Mouse (Mus musculus) liver, embryonic 11.5 days (tissue): Measurements from ENCODE around the gene Ccdc149. TPM values are rescaled to one million over a fixed set of nuclear protein-coding genes. Genes with fewer than 3 reads are reported as not detected.

Source experiments
- ATAC-seq: fragments of 200-750 bp; cut with Nextera tagmentation; replicated peaks from 2 replicates; pipeline ENCODE4 v1.8.0; 2017; ENCODE audit warnings: moderate number of reproducible peaks, mild to moderate bottlenecking, moderate TSS enrichment, moderate library complexity; ENCODE audit not compliant: low FRiP score
- DNase-seq: peaks from one replicate; pipeline ENCODE4 v3.0.0-alpha.2; 2017; ENCODE audit warnings: low spot score
- H3K27ac ChIP-seq: fragments of 300-500 bp; sonication (generic); 2 replicates; pipeline ENCODE4 v1.5.1; 2014; ENCODE audit warnings: mild to moderate bottlenecking, low read depth, low read length, control low read depth
- H3K27me3 ChIP-seq: fragments of 300-500 bp; sonication (generic); replicated peaks from 2 replicates; pipeline ENCODE4 v1.6.1; 2014; ENCODE audit warnings: low read length, mixed read lengths; ENCODE audit not compliant: control insufficient read depth, insufficient read depth
- H3K36me3 ChIP-seq: fragments of 300-500 bp; sonication (generic); 2 replicates; pipeline ENCODE4 v1.6.1; 2014; ENCODE audit warnings: mild to moderate bottlenecking, low read length, moderate library complexity, mixed read lengths; ENCODE audit not compliant: control insufficient read depth, insufficient read depth
- H3K4me1 ChIP-seq: fragments of 300-500 bp; sonication (generic); replicated peaks from 2 replicates; pipeline ENCODE4 v1.6.1; 2014; ENCODE audit warnings: low read length, mixed read lengths; ENCODE audit not compliant: control insufficient read depth, insufficient read depth
- H3K4me2 ChIP-seq: fragments of 300-500 bp; sonication (generic); 2 replicates; pipeline ENCODE4 v1.6.1; 2014; ENCODE audit warnings: mild to moderate bottlenecking, control low read depth, moderate library complexity
- H3K4me3 ChIP-seq: fragments of 300-500 bp; sonication (generic); 2 replicates; pipeline ENCODE4 v1.5.1; 2014; ENCODE audit warnings: low read depth, low read length, control low read depth
- H3K9ac ChIP-seq: fragments of 300-500 bp; sonication (generic); 2 replicates; pipeline ENCODE4 v1.6.1; 2014; ENCODE audit warnings: low read depth, low read length, control low read depth
- H3K9me3 ChIP-seq: fragments of 300-500 bp; sonication (generic); 2 replicates; pipeline ENCODE4 v1.6.1; 2016; ENCODE audit warnings: low read length, inconsistent platforms, mixed read lengths; ENCODE audit not compliant: control insufficient read depth
- WGBS: fragments of 180-500 bp; shearing (Covaris S2); extraction: QIAGEN DNeasy Blood & Tissue Kit; methylation state at CpG from one replicate; pipeline ENCODE4 v1.1.7; 2014; 5-methylcytosine and 5-hydroxymethylcytosine counted together
- polyA plus RNA-seq: library from polyadenylated mRNA; unstranded; fragments of >200 nt; fragmentation: Nextera tagmentation; extraction: Ambion mirVana; gene quantifications from 2 replicates; pipeline ENCODE4 v1.2.1, GENCODE M21; 2014

Gene Ccdc149
- polyA plus RNA-seq, 1 experiment from 2014 or later: 1.1 TPM

- no peaks in the 10 kb centered on the region for H3K4me1 ChIP-seq
- H3K4me3 ChIP-seq: no peak overlapping the region
- H3K27ac ChIP-seq: no peak overlapping the region
- no peaks in the 10 kb centered on the region for H3K27me3 ChIP-seq
- H3K36me3 ChIP-seq: no peaks in the 10 kb centered on the region
- ATAC-seq: no peak
- H3K4me2 ChIP-seq: no peak overlapping the region
- 62% methylated on average over 12 of the region's 14 CpGs for WGBS
- no peak overlapping the region for H3K9ac ChIP-seq
- no peak for DNase-seq
- H3K9me3 ChIP-seq: no peaks in the 10 kb centered on the region
Observed at GRCm38 (mm10) chr5:52495671-52496070, 24.4 kb upstream of the Ccdc149 start.

GRCm38 (mm10) chr5:52491496-52491895 is 20.2 kb upstream of the Ccdc149 start:
- ATAC-seq (no peak), DNase-seq (no peak)
- Histone ChIP-seq H3K9ac (no peak overlapping the region), H3K4me1 (no peaks in the 10 kb centered on the region), H3K27me3 (no peaks in the 10 kb centered on the region), H3K27ac (no peak overlapping the region), H3K9me3 (no peaks in the 10 kb centered on the region), H3K36me3 (no peaks in the 10 kb centered on the region), H3K4me3 (no peak overlapping the region), H3K4me2 (no peak overlapping the region)
- WGBS: 84% methylated on average over 6 of the region's 6 CpGs

GRCm38 (mm10) chr5:52487559-52488430 is 16.5 kb upstream of the Ccdc149 start:
- no peaks in the 10 kb centered on the region for H3K27me3 ChIP-seq
- 65% methylated on average over 13 of the region's 13 CpGs for WGBS
- no peak for ATAC-seq
- no peaks in the 10 kb centered on the region for H3K4me1 ChIP-seq
- no peak overlapping the region for H3K4me2 ChIP-seq
- H3K9ac ChIP-seq: no peak overlapping the region
- H3K4me3 ChIP-seq: no peak overlapping the region
- H3K36me3 ChIP-seq: no peaks in the 10 kb centered on the region
- H3K9me3 ChIP-seq: no peaks in the 10 kb centered on the region
- no peak overlapping the region for H3K27ac ChIP-seq
- DNase-seq: no peak

GRCm38 (mm10) chr5:52476826-52477225 is 5.5 kb upstream of the Ccdc149 start:
- Histone ChIP-seq H3K27ac (peak overlapping the region; percentile 44; the same call in 1 of the 2 replicates), H3K4me3 (peak overlapping the region; percentile 45)

GRCm38 (mm10) chr5:52476292-52476701 is 5.0 kb upstream of the Ccdc149 start:
- under 1% methylated on average over 23 of the region's 23 CpGs for WGBS
- Histone ChIP-seq H3K27me3 (peaks cover 5% of the 10 kb centered on the region), H3K4me3 (peak overlapping the region; percentile 45), H3K4me1 (no peaks in the 10 kb centered on the region), H3K9ac (peak overlapping the region; percentile 37; the same call in 1 of the 2 replicates), H3K4me2 (peak overlapping the region; percentile 68), H3K27ac (peak overlapping the region; percentile 44; the same call in 1 of the 2 replicates), H3K36me3 (no peaks in the 10 kb centered on the region), H3K9me3 (0 out of 2 replicates have a peak, but pooled peaks cover 3% of the 10 kb centered on the region)
- DNase-seq (peak; percentile 72), ATAC-seq (peak; percentile 82)

More at GRCm38 (mm10) chr5:52476826-52477225, 5.5 kb upstream of the Ccdc149 start:
- peak overlapping the region; percentile 68 for H3K4me2 ChIP-seq
- ATAC-seq (no peak), DNase-seq (no peak)
- no peaks in the 10 kb centered on the region for H3K4me1 ChIP-seq
- H3K9me3 ChIP-seq: 0 out of 2 replicates have a peak, but pooled peaks cover 3% of the 10 kb centered on the region
- no peaks in the 10 kb centered on the region for H3K36me3 ChIP-seq
- no peaks in the 10 kb centered on the region; the same call in 1 of the 2 replicates for H3K27me3 ChIP-seq
- WGBS: 6% methylated on average over 7 of the region's 7 CpGs
- no peak overlapping the region for H3K9ac ChIP-seq

GRCm38 (mm10) chr5:52473988-52474387 is 2.7 kb upstream of the Ccdc149 start:
- ATAC-seq: no peak
- 88% methylated on average over 7 of the region's 7 CpGs for WGBS
- H3K36me3 ChIP-seq: no peaks in the 10 kb centered on the region
- no peak for DNase-seq
- H3K4me2 ChIP-seq: no peak overlapping the region
- H3K27ac ChIP-seq: no peak overlapping the region
- H3K4me1 ChIP-seq: no peaks in the 10 kb centered on the region
- no peak overlapping the region for H3K9ac ChIP-seq
- no peak overlapping the region for H3K4me3 ChIP-seq
- H3K27me3 ChIP-seq: peaks cover 13% of the 10 kb centered on the region
- 0 out of 2 replicates have a peak, but pooled peaks cover 3% of the 10 kb centered on the region for H3K9me3 ChIP-seq

GRCm38 (mm10) chr5:52470551-52470950 is 770 bp downstream of the Ccdc149 start:
- H3K9me3 ChIP-seq: no peaks in the 10 kb centered on the region
- H3K27ac ChIP-seq: no peak overlapping the region
- H3K9ac ChIP-seq: no peak overlapping the region
- 46% methylated on average over 5 of the region's 5 CpGs for WGBS
- no peaks in the 10 kb centered on the region for H3K4me1 ChIP-seq
- H3K36me3 ChIP-seq: no peaks in the 10 kb centered on the region
- H3K4me2 ChIP-seq: peak overlapping the region; percentile 83
- H3K4me3 ChIP-seq: peak overlapping the region; percentile 64
- no peak for ATAC-seq
- DNase-seq: no peak
- peaks cover 13% of the 10 kb centered on the region for H3K27me3 ChIP-seq

GRCm38 (mm10) chr5:52467841-52468240 is 3.5 kb downstream of the Ccdc149 start:
- H3K4me1 ChIP-seq: no peaks in the 10 kb centered on the region
- no peak for ATAC-seq
- H3K9me3 ChIP-seq: no peaks in the 10 kb centered on the region
- no peak overlapping the region for H3K4me2 ChIP-seq
- WGBS: 77% methylated on average over 3 of the region's 3 CpGs
- no peaks in the 10 kb centered on the region for H3K36me3 ChIP-seq
- no peak overlapping the region for H3K9ac ChIP-seq
- H3K27me3 ChIP-seq: peaks cover 13% of the 10 kb centered on the region
- no peak for DNase-seq
- no peak overlapping the region for H3K4me3 ChIP-seq
- H3K27ac ChIP-seq: no peak overlapping the region

GRCm38 (mm10) chr5:52462447-52462846 is 8.9 kb downstream of the Ccdc149 start:
- Histone ChIP-seq H3K4me3 (no peak overlapping the region), H3K27ac (no peak overlapping the region), H3K27me3 (no peaks in the 10 kb centered on the region), H3K9ac (no peak overlapping the region), H3K36me3 (no peaks in the 10 kb centered on the region), H3K4me1 (no peaks in the 10 kb centered on the region), H3K4me2 (no peak overlapping the region), H3K9me3 (no peaks in the 10 kb centered on the region)
- WGBS: 72% methylated on average over 2 of the region's 2 CpGs
- DNase-seq (no peak), ATAC-seq (no peak)
